Mouse (Mus musculus) frontal cortex, postnatal 36 days (tissue): ENCODE measurements around the gene Snrnp48.

Experiments used
- DNase-seq, 2 experiments: peaks; one replicate each; pipeline ENCODE4 v3.0.0; 2022; ENCODE audit warnings: low spot score in 2 of 2

The Snrnp48 gene

DNA sequence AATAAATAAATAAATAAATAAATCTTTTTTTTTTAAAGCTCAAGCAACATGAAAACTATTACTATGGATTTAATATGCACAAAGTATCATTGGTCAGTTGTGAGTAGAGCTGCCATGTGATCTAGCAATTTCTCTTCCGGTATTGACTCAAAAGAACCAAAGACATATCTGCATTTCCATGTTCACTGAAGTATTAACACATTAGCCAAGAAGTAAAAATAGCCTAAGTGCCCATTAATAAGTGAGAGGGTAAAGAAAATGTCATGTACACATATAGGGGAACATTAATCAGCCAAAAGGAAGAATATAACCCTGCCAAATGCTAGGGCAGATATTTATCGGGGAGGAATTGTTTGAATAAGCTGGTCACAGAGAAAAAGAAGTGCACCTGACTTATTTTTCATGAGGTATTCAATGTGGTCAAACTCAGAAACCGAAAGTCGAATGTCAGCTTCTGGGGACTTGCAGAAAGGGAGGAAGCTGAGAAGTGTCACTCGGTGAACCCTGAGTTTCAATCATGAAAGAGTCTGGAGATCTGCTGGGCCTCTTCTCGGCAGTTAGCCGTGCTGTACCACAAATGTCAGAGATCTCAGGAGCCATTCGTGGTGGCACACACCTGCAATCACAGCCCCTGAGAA is 64.4 kb downstream of the Snrnp48 start:
- no peak for DNase-seq

- no peak for DNase-seq
Observed at GRCm38 (mm10) chr13:38272624-38273023, 67.9 kb downstream of the Snrnp48 start.
